Comparison of ENCODE assay signal across 19 mouse cellular contexts in genomic region chr9:45254021-45254420, GRCm38 (mm10). TPM values are rescaled to one million over a fixed set of nuclear protein-coding genes. Genes with fewer than 3 reads are reported as not detected.
"Had no signal": no experiment of that assay in that cellular context is flagged by ENCODE, and none has a peak within 500 bp of the region (broad histone marks: within the 10 kb centered on the region; RNA-seq: fewer than 3 reads in every experiment).

No protein-coding gene starts in this region.

- H3K4me1 ChIP-seq: midbrain, embryonic 13.5 days; midbrain, embryonic 15.5 days; neural tube, embryonic 12.5 days had no signal

- H3K27ac ChIP-seq: liver, embryonic 14.5 days; midbrain, embryonic 13.5 days; midbrain, embryonic 15.5 days; neural tube, embryonic 12.5 days had no signal

- H3K4me3 ChIP-seq: midbrain, embryonic 13.5 days; midbrain, embryonic 15.5 days; neural tube, embryonic 12.5 days had no signal

- H3K36me3 ChIP-seq: midbrain, embryonic 13.5 days; midbrain, embryonic 15.5 days; neural tube, embryonic 12.5 days had no signal

- DNase-seq: lung, adult 18-20 months; lung, embryonic 14.5 days; lung, postnatal 10 days; lung, postnatal 4 days; retina, postnatal 1 day; right cerebral cortex, adult 18-20 months; right cerebral cortex, postnatal 25 days; right cerebral cortex, postnatal 4 days; spleen, adult 18-20 months; thymus, adult 18-20 months; thymus, postnatal 14 days; thymus, postnatal 36 days had no signal

- H3K27me3 ChIP-seq: midbrain, embryonic 13.5 days; midbrain, embryonic 15.5 days; neural tube, embryonic 12.5 days had no signal

RNA-seq across cellular contexts. Expression of gene Tmprss4, which starts 50.1 kb away (rescaled TPM):
- polyA plus RNA-seq: midbrain, embryonic 11.5 days; midbrain, embryonic 13.5 days; midbrain, embryonic 15.5 days; midbrain, postnatal 0 days; neural tube, embryonic 14.5 days had no signal
